11 mouse cellular contexts compared by ENCODE assay signal in genomic region chr16:76365790-76366406, GRCm38 (mm10). TPM values are rescaled to one million over a fixed set of nuclear protein-coding genes. Genes with fewer than 3 reads are reported as not detected.
A peak's percentile ranks its signal among the peaks of the same experiment; 100 is the strongest.
DNase-seq lines count a peak whose midpoint lies in the region; ATAC-seq and TF ChIP-seq lines count a peak whose summit lies in the region.
"Had no signal": no experiment of that assay in that cellular context is flagged by ENCODE, and none has a peak within 500 bp of the region (broad histone marks: within the 10 kb centered on the region; RNA-seq: fewer than 3 reads in every experiment).

No protein-coding gene starts in this region.

- 32% methylated on average over 17 of the region's 17 CpGs for WGBS in liver, embryonic 13.5 days (ENCODE audit: insufficient replicate concordance)
- 68% methylated on average over 17 of the region's 17 CpGs for WGBS in small intestine, adult 2 months

- no peak for ATAC-seq in liver, embryonic 13.5 days (ENCODE audit: low read depth)

- in situ Hi-C loops in ES-E14 (cut with MboI; ENCODE audit: low sequenced_read_pairs in 2 of 2, unreplicated experiment in 2 of 2) = no loop called here

- no peak for TF ChIP-seq CTCF in small intestine, adult 2 months (IDR thresholded peaks at IDR 0.05; ENCODE audit: extremely low read depth, insufficient read length, insufficient replicate concordance, low read depth, low read length)

- H3K4me2 ChIP-seq in liver, embryonic 13.5 days = peak overlapping the region; percentile 42

- H3K4me1 ChIP-seq in ES-E14 (ENCODE audit: control insufficient read depth in 2 of 2, insufficient read depth in 2 of 2, low read length in 2 of 2, poor library complexity in 1 of 2) = peaks cover 0 to 2% of the 10 kb centered on the region in 2 experiments; a peak in 2 of 4 replicates
- peaks cover 93% of the 10 kb centered on the region for H3K4me1 ChIP-seq in liver, embryonic 13.5 days (replicated peaks)
- H3K4me1 ChIP-seq in small intestine, adult 2 months (ENCODE audit: control insufficient read depth, insufficient read depth, insufficient read length, low read length) = peaks cover 39% of the 10 kb centered on the region

- TF ChIP-seq POLR2A in small intestine, adult 2 months (IDR thresholded peaks at IDR 0.05; ENCODE audit: low read depth, low read length) = no peak

- H3K36me3 ChIP-seq in ES-E14 (ENCODE audit: control insufficient read depth, insufficient read depth, low read length, poor library complexity, severe bottlenecking) = no peaks in the 10 kb centered on the region
- peaks cover 29% of the 10 kb centered on the region for H3K36me3 ChIP-seq in liver, embryonic 13.5 days
- H3K36me3 ChIP-seq in small intestine, adult 2 months (ENCODE audit: control insufficient read depth, insufficient read depth, low read length) = peaks cover 6% of the 10 kb centered on the region

- H3K27ac ChIP-seq in ES-E14 (ENCODE audit: insufficient read depth, low read depth, low read length, poor library complexity, severe bottlenecking) = no peak overlapping the region
- peak overlapping the region; percentile 73 for H3K27ac ChIP-seq in liver, embryonic 13.5 days
- H3K27ac ChIP-seq in small intestine, adult 2 months (ENCODE audit: insufficient read depth, low read depth, low read length) = no peak overlapping the region
- H3K27ac ChIP-seq: forebrain, embryonic 10.5 days; heart, adult 2 months had no signal

- H3K27me3 ChIP-seq in liver, embryonic 13.5 days = no peaks in the 10 kb centered on the region
- H3K27me3 ChIP-seq in small intestine, adult 2 months (ENCODE audit: control insufficient read depth, insufficient read depth, low read length) = no peaks in the 10 kb centered on the region

- H3K9ac ChIP-seq in ES-E14 (ENCODE audit: insufficient read depth, low read depth, low read length, poor library complexity, severe bottlenecking) = no peak overlapping the region
- no peak overlapping the region for H3K9ac ChIP-seq in liver, embryonic 13.5 days

- DNase-seq in CD4-positive, CD25-positive, alpha-beta regulatory T cell, adult 2 months (ENCODE audit: low read depth, low spot score) = peak; percentile 84
- DNase-seq in ES-E14 (ENCODE audit: low read depth, low spot score) = no peak
- DNase-seq in liver, embryonic 13.5 days = peak; percentile 15
- DNase-seq in Muller cell, postnatal 12 days (ENCODE audit: inconsistent ontology term) = no peak
- no peak for DNase-seq in layer of hippocampus, postnatal 25 days (ENCODE audit: extremely low spot score in 1 of 2, low spot score in 1 of 2)
- DNase-seq in cerebellum, postnatal 25 days = no peak
- DNase-seq: cerebellum, adult 9-11 months; heart, adult 2 months; kidney, adult 11 months had no signal

- no peaks in the 10 kb centered on the region for H3K9me3 ChIP-seq in ES-E14 (ENCODE audit: control insufficient read depth, insufficient read depth, low read depth, low read length)
- no peaks in the 10 kb centered on the region for H3K9me3 ChIP-seq in liver, embryonic 13.5 days (replicated peaks)
- H3K9me3 ChIP-seq: forebrain, embryonic 10.5 days had no signal

- no peak overlapping the region for H3K4me3 ChIP-seq in ES-E14 (ENCODE audit: insufficient read depth in 1 of 2, low read depth in 1 of 2, low read length in 2 of 2, poor library complexity in 1 of 2, severe bottlenecking in 1 of 2)
- H3K4me3 ChIP-seq in liver, embryonic 13.5 days (replicated peaks) = peak overlapping the region; percentile 3; the same call in 1 of the 2 replicates
- 0 out of 2 replicates have a peak overlapping the region, but pooled peaks have one; percentile 3 for H3K4me3 ChIP-seq in small intestine, adult 2 months (ENCODE audit: low read depth, low read length)
- H3K4me3 ChIP-seq: forebrain, embryonic 10.5 days; heart, adult 2 months had no signal

TF ChIP-seq in ES-E14, 5 proteins besides CTCF, POLR2A, EP300 and RAD21:
- TF ChIP-seq MAFK (IDR thresholded peaks at IDR 0.05; ENCODE audit: insufficient read depth, low read depth, low read length) (no peak), ZNF384 (IDR thresholded peaks at IDR 0.05; ENCODE audit: low read depth, low read length) (peak; percentile 40; the same call in 1 of the 2 replicates), ZC3H11A (IDR thresholded peaks at IDR 0.05; ENCODE audit: borderline replicate concordance, low read depth, low read length) (no peak), CHD2 (IDR thresholded peaks at IDR 0.05; ENCODE audit: low read depth, low read length) (no peak), HCFC1 (IDR thresholded peaks at IDR 0.05; ENCODE audit: borderline replicate concordance, insufficient read depth, low read length) (no peak)

RNA-seq across cellular contexts. Expression of gene Nrip1, which starts 7.7 kb away (rescaled TPM):
- total RNA-seq in ES-E14 (2012; rRNA removed) = 8.4 and 11.8 TPM in 2 replicates
- 20.2 and 20.4 TPM in 2 replicates for polyA plus RNA-seq in liver, embryonic 13.5 days (2015; fragmentation: Nextera tagmentation; extraction: Ambion mirVana)
- polyA plus RNA-seq in small intestine, adult 2 months (2012; rRNA removed) = 7.2 and 18.6 TPM in 2 replicates
- total RNA-seq in layer of hippocampus, postnatal 25 days (2021) = 10 to 100 TPM; 61.2 to 63.5 TPM

Comparison
In these comparisons a context has a peak if more than half of its experiments do, and no peak if none do; other contexts are left out.
1. DNase-seq: peak in CD4-positive, CD25-positive, alpha-beta regulatory T cell, adult 2 months (single experiment) and liver, embryonic 13.5 days (single experiment); none in ES-E14 (single experiment), Muller cell, postnatal 12 days (single experiment), layer of hippocampus, postnatal 25 days (0 of 2) and cerebellum, postnatal 25 days (0 of 2).
2. H3K4me3 ChIP-seq: peak in liver, embryonic 13.5 days (single experiment) and small intestine, adult 2 months (single experiment); none in ES-E14 (0 of 2).